Mouse (Mus musculus): ENCODE results near the gene Nomo1.

DNA sequence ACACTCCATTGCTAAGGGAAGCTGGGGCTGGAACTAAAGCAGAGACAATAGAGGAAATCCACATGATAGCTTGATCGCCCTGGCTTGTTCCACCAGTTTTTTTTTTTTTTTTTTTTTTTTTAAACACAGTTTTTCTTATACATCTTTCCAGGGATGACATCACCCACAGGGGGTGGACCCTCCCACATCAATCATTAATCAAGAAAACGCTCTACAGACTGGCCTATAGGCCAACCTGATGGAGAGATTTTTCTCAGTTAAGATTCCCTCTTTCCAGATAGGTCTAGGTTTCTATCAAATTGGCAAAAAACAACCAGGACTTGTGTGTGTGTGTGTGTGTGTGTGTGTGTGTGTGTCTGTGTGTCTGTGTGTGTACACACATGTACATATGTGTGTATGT lies 6.4 kb downstream of the Nomo1 start:
- TF ChIP-seq CTCF (IDR thresholded peaks at IDR 0.05; ENCODE audit: low read depth, low read length) (no peak), POLR2A (IDR thresholded peaks at IDR 0.05; ENCODE audit: extremely low read depth, insufficient read depth, low read length) (no peak)

All from liver, adult 2 months (tissue).